Mouse (Mus musculus) brain, embryonic 14.5 days (tissue): ENCODE data around the gene Fignl2. TPM values are rescaled to one million over a fixed set of nuclear protein-coding genes. Genes with fewer than 3 reads are reported as not detected.

Source experiments
- DNase-seq: peaks from one replicate; pipeline ENCODE4 v3.0.0-alpha.2; 2011; ENCODE audit warnings: low read depth
- CTCF ChIP-seq: fragments of 200-500 bp; IDR thresholded peaks from 2 replicates; pipeline ENCODE4 v1.5.1; 2012; ENCODE audit warnings: inconsistent platforms, mild to moderate bottlenecking, moderate library complexity, borderline replicate concordance; ENCODE audit not compliant: insufficient read depth, insufficient read length; ENCODE audit errors: extremely low read depth
- POLR2A ChIP-seq: fragments of 200-500 bp; IDR thresholded peaks from 2 replicates; pipeline ENCODE4 v1.6.1; 2012; ENCODE audit warnings: mild to moderate bottlenecking, inconsistent platforms, borderline replicate concordance; ENCODE audit not compliant: poor library complexity, insufficient read depth, insufficient read length, severe bottlenecking; ENCODE audit errors: extremely low read depth
- polyA plus RNA-seq: library from polyadenylated mRNA; depleted of rRNA; stranded (reverse); fragments of >200 nt; gene quantifications from 2 replicates; pipeline ENCODE4 v1.2.3, GENCODE M21; 2012

Gene Fignl2
- polyA plus RNA-seq, 1 experiment = 2.1 TPM

DNA sequence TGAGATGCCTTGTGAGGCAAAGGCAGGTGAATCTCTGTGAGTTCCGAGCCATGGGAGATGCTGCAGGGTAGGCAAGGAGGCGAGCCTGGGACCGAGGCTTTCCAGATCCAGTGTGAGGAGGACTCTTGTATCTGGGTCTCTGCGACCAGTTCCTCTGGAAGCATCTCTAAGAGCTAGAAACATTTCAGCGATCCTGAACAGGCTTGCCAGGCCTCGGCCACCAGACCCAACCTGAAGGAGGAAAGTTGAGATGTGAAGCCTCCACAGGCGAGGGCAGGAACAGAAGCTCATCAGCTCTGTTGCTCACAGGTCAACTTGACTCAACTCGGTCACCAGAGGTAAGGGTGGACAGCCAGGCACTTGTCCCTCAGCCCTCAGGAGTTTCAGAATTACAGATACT is 13.2 kb upstream of the Fignl2 start:
- TF ChIP-seq POLR2A (no peak), CTCF (no peak)
- no peak for DNase-seq

DNA sequence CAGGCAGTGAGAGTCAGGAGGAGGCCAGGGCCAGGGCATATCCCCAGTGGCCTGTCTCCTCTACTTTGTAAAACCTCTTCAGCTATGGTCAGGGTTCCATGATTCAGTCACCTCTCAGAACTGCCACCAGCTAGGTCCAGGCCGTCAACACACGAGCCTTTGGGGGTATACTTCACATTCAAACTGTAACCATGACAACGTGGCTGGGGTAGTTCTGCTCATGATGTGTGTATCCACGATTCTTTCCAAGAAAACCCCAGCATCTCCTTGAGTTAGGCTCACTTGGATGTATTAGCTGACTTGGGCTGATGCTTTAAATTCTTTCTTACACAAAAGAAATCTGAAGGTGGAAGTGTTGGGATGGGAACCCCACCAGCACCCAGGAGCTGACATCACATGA is 9.9 kb upstream of the Fignl2 start:
- DNase-seq = peak; percentile 50
- TF ChIP-seq POLR2A = no peak
- no peak for TF ChIP-seq CTCF

GRCm38 (mm10) chr15:101086956-101087355 is 8.6 kb upstream of the Fignl2 start:
- TF ChIP-seq CTCF (no peak), POLR2A (no peak)
- no peak for DNase-seq

DNA sequence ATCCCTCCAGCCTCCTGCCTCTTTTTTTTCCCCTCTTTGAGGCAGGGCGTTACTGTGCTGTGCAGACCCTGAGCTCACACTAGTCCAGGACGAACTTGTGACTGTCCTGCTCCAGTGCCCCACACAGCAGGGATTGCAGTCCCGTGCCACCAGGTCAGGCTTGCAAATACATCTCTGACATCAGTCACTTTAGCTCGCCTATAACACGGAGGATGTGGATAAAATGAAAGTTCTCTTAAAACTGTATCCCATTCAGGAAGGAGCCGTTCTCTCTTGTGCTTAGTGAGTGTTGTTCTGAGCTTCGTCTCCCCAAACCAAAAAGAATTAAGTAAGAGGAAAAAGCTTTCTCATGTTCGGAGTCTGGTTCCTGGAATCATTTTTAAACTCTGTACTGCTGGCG is 8.1 kb upstream of the Fignl2 start:
- no peak for DNase-seq
- no peak for TF ChIP-seq CTCF
- no peak for TF ChIP-seq POLR2A

DNA sequence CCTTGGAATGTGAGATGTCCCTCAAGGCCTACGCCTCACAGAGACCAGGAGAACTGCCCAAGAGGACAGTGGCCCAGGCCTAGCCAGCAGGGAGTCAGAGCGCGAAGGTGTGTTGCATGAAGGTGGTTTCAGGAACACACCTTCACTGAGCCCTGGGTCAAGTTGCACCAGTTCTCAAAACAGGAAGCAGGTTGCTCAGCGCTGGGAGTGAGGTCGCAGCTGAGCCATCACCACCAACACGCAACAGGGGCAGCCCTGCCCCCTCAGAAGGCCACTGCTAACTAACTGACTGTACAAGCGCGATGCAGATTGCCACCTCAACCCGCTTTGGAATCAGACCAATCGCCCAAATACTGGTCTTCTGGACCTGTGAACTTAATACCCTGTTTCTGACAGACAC is 6.1 kb upstream of the Fignl2 start:
- TF ChIP-seq POLR2A = no peak
- no peak for TF ChIP-seq CTCF
- no peak for DNase-seq

- no peak for TF ChIP-seq POLR2A
- DNase-seq = no peak
Measured at GRCm38 (mm10) chr15:101082236-101082635, 3.9 kb upstream of the Fignl2 start.

- TF ChIP-seq POLR2A (no peak), CTCF (no peak)
- DNase-seq = no peak
Measured at GRCm38 (mm10) chr15:101081035-101081548, 2.7 kb upstream of the Fignl2 start.

- DNase-seq = no peak
- TF ChIP-seq POLR2A (no peak), CTCF (no peak)
Measured at GRCm38 (mm10) chr15:101080031-101080520, 1.7 kb upstream of the Fignl2 start.

- DNase-seq = peak; percentile 63
Measured at GRCm38 (mm10) chr15:101078731-101079156, 377 bp upstream of the Fignl2 start.

DNA sequence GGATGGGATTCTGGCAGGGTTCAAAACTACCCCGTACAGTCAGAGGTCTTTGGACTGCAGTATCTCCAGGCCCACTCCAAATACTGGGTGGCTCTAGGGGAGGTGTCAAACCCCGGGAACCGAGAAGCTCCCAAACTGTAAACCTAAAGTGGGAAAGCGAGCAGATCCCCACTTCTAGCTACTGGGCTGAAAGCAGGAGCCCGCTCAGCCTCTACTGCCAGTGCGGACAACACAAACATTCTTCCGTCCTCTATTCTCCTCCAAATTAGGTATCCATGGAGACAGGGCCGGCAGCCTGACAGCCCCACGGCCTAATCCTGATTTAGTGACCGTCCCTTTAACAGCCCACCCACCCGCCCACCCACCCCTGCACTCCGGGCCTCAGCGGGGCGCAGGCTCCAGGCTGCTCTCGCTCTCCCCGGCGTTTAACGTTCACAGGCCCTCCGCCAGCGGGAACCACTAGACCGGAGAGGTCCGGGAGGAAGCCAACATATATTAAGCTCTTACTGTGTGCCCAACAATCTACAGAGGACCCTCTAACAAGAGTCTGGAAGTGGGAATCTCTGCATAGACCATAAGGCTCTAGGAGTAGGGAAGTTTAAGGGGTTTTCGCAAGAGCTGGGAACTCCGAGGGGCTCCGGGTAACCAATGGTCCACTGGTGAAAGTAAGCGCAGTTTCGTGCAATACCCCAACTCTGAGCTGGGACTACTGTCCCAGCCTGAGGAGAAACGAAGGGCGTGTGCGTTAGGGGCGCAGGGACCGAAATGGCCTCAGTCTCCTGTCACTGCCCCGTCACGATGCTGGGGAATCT is 1.2 kb downstream of the Fignl2 start:
- DNase-seq = peak; percentile 69
- no peak for TF ChIP-seq POLR2A
- no peak for TF ChIP-seq CTCF

More at GRCm38 (mm10) chr15:101078731-101079156, 377 bp upstream of the Fignl2 start:
- TF ChIP-seq CTCF (no peak), POLR2A (no peak)

- peak; percentile 53 for DNase-seq
- TF ChIP-seq CTCF (no peak), POLR2A (no peak)
Measured at GRCm38 (mm10) chr15:101076071-101077000, 2.0 kb downstream of the Fignl2 start.

- TF ChIP-seq POLR2A (no peak), CTCF (no peak)
- DNase-seq = no peak
Measured at GRCm38 (mm10) chr15:101075656-101076055, 2.7 kb downstream of the Fignl2 start.

- no peak for TF ChIP-seq CTCF
- TF ChIP-seq POLR2A = no peak
- no peak for DNase-seq
Measured at GRCm38 (mm10) chr15:101075150-101075549, 3.2 kb downstream of the Fignl2 start.
